Mouse (Mus musculus): Measurements from ENCODE around the gene Lbh. TPM values are rescaled to one million over a fixed set of nuclear protein-coding genes. Genes with fewer than 3 reads are reported as not detected.

Lbh gene
- total RNA-seq (2021) = 100 to 1,000 TPM; 339 to 436 TPM

DNA sequence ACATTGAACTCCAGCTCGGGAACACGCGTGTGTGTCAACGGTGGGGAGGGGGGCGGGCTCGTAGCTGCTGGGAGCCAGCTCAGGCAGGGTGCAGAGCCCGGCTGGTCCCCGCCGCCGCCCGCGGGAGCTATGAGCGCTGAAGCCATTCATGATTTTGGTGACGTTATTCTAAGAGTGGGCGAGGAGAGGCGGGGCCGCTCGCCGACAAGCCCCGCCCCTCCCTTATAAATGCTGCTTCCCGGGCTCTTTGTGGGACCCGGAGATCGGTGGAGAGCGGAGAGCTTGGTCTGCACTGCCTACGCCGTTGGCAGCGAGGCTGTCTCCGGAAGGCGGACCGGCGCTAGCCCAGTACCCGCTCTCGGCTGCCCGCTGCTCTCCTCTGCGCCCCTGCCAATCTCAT is at the start of gene Lbh:
Lbh (plus strand) TSS at position 253 of the 400 bp plus-strand sequence.
- DNase-seq = peak; percentile 98
- intact Hi-C loops (cut with DNase I) = loop anchor here (1.0 to 5.0 kb wide), 6 partner anchors 61 to 189 kb away; partner anchors contain the start of gene Lclat1

DNA sequence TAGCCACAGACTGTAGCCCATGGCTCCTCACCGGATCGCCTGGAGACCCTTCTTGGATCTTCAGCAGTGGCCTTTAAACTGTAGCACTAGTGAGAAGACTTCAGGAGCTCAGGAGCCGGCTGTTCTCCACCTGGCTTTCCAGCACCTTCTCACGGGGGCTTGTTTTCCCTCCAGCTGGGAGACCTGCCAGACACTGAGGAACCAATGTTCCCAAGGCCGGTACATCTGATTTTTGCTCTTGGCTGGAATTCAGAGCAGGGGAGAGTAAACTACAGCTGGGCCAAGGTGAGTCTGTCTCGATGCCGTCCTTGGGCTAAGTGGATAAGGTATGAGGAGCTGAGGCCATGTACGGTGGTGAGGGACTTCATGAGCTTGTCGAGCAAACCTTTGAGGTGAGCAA is 39.1 kb upstream of the Lbh start:
- peak in 1 of 2 experiments; percentile 20 for DNase-seq
- intact Hi-C loops (cut with DNase I) = no loop called here

DNA sequence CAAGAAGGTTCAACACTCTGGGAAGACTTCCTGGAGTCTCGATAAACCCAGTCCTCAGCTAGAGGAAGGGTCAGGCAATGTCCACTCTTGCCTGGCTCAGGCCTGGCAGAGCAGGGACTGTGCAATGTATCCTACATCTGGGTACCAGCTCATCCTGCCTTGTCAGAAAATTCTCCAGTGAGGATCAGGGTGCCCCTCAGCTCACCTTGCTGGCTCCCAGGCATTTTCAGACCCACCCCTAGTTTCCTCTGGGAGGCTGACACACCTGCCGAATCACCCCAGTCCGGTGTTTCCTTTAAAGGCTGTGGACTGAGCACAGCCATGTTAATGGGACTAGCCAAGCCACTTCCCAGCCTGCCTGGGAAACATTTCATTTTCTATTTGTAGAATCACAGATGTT is 37.9 kb upstream of the Lbh start:
- intact Hi-C loops (cut with DNase I) = no loop called here
- DNase-seq = no peak

DNA sequence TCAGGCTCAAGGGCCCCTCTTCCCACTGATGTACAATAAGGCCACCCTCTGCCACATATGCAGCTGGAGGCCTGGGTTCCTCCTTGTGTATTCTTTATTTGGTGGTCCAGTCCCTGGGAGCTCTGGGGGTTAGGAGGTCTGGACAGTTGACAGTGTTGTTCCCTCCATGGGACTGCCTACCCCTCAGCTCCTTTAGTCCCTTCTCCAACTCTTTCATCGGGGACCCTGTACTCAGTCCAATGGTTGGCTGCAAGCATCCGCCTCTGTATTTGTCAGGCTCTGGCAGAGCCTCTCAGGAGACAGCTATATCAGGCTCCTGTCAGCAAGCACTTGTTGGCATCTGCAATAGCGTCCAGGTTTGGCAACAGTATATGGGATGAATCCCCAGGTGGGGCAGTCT is 37.1 kb upstream of the Lbh start:
- intact Hi-C loops (cut with DNase I) = no loop called here
- DNase-seq = no peak

DNA sequence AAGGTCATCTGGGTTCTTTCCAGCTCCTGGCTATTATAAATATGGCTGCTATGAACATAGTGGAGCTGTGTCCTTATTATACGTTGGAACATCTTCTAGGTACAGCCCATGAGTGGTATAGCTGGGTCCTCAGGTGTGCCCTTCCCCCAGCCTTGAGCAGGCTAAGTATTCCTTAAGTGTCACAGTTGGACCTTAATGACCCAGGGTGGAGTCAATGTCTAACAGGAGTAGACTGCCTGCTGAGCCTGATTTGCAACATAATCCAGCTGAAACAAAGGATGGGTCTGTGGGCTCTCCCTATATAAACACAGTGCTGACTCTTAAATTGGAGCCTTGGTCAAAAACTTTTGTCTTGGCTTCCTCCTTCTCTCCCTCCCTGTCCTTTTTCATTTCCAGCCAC is 36.3 kb upstream of the Lbh start:
- DNase-seq = no peak
- intact Hi-C loops (cut with DNase I) = no loop called here

DNA sequence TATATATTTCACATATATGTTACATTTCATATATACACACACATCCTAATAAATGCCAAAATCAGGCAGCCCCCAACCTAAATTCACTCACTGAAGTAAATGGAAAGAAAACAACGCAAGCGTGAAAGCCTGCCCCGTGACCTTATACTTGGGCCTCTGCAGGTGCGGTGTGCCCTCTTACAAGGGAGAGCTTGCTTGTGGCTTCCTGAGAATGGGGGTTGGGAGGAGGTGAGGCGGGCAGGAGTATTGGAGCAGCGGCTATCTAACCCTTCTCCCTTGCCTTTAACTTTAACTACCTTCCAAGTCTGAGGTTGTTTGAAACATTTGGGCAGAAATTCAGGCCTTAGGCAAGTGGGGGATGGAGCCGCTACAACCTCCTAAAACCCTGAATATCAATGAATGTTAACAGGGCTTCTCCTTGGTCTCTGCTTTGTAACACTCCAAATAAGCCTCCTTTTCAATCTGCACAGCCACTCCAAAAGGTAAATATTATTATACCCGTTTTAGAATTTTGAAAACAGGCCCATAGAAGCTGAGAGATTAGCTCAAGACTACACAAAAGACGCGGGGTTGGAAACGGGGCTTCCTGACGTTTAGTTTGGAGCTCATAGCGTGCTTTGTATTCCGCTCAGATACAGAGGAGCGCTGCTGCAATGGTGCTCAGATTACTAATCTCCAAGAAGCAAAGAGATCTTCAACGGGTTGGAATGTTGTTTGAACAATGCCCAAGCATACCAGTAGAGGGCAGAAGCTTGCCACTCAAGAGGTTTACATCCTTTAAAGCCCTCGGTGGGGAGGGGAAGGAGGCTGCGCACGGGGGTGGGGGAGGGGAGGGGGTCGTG is 28.3 kb upstream of the Lbh start:
- intact Hi-C loops (cut with DNase I) = loop anchor here (1.0 to 10.0 kb wide), 4 partner anchors 120 to 407 kb away; no protein-coding TSS in a partner anchor
- peak; percentile 58 to 64 for DNase-seq

DNA sequence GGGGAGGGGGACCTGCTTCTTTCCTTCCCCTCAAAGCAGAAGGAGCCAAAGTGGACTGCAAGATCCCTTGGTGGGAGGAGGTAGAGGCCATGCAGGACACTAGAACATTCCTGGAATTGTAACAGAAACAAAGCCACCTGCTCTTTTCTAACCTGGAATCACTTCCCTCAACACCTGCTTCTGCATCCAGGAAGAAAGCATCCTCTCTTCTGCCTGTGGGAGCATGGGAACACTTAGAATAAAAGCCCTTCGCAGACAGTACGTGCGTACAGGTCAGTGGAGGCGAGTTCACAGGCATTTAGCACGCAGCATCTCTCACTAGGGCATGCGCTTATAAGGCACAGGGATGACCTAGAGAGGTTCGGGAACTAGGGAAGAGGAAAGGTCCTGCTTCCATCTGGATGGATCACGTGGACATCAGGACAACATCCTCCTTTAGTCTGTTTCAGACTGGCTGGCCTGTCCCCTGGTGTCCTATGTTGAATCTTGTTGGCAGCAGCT is 27.7 kb upstream of the Lbh start:
- intact Hi-C loops (cut with DNase I) = loop anchor here (1.0 to 10.0 kb wide), 4 partner anchors 119 to 406 kb away; no protein-coding TSS in a partner anchor
- DNase-seq = no peak

DNA sequence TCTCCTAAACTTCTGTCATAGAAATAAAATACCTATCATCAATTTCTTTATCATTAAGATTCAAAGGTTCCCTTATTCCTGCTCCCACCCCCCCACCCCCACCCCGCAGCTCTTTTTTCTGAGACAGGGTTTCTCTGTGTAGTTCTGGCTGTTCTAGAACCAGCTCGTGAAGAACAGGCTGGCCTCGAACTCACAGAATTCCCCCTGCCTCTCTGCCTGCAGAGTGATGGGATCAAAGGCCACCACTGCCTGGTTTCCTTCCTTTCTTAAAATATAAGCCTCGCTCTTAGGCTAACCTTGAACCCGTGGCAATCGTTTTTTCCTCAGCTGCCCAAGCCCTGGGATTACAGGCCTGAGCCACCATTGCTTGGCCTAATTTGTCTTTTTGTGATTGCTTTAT is 26.5 kb upstream of the Lbh start:
- intact Hi-C loops (cut with DNase I) = loop anchor here (2.0 to 10.0 kb wide), 3 partner anchors 197 to 405 kb away; no protein-coding TSS in a partner anchor
- DNase-seq = no peak

DNA sequence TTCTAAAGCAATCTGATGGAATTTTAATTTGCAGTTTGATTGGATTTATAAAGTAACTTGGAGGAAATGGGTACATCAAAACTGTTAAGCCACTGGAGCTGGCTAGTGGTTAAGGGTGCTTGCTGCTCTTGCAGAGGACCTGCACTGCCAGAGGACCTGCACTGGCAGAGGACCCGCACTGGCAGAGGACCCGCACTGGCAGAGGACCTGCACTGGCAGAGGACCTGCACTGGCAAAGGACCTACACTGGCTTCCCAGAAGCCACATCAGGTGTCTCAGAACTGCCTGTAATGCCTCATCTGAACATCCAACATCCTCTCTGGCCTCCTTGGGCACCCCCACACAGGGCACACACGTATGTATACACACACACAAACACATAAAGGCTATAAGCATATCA is 22.6 kb upstream of the Lbh start:
- DNase-seq = no peak
- intact Hi-C loops (cut with DNase I) = loop anchor here (10.0 kb wide), 1 partner anchor 299 kb away; no protein-coding TSS in a partner anchor

DNA sequence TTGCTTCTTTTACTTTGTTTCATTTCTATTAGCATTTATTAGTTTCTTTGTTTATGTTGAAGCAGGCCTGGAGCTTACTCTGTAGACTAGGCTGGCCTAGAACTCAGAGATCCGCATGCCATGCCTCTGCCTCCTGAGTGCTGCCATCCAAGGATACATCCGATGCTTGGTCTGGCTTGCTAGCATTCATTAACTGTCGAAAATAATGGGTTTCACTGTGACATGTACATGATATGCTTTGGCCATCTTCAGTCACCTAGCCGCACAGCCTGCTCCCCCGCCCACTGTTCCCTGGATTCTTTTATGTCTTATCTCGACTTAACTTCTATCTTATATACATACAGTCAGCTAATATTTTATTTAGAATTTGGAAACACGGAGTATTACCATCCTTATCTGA is 21.0 kb upstream of the Lbh start:
- DNase-seq = no peak
- intact Hi-C loops (cut with DNase I) = loop anchor here (10.0 kb wide), 1 partner anchor 298 kb away; no protein-coding TSS in a partner anchor

DNA sequence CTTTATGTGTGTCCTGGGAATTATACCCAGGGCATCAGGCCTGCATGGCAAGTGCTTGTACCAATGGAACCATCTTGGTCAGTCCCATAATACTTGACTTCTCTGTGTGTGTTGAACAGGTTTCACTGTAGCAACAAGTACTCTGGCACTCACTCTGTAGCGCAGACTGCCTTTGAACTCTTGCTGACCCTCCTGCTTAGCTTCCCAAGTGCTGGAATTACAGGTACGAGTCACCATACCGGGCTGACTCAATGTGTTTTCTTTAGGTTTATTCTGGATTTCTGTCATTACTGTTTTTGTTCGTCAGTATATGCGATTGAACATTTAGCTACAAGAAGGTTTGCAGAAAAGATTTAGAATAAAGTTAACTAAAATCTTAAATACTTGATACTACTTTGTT is 20.1 kb upstream of the Lbh start:
- intact Hi-C loops (cut with DNase I) = loop anchor here (10.0 kb wide), 1 partner anchor 297 kb away; no protein-coding TSS in a partner anchor
- DNase-seq = no peak

DNA sequence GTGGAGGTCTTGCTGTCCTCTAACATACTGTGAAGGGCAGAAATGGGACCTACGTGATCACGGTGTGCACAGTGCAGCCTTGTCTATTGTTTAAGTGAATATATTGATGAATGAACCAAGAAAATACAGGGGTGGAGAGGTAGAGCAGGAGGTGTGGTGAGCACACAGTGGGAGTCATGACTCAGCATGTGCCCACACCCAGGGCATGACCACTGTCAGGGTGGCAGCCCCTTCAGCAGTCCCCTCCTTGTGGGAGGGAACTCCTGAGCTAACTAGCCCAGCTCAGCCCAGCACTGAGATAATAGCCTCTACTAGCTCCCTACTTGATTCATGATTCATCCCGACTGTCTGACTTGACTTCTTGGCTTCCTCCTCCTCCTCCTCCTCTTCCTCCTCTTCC is 19.3 kb upstream of the Lbh start:
- intact Hi-C loops (cut with DNase I) = loop anchor here (10.0 kb wide), 1 partner anchor 296 kb away; no protein-coding TSS in a partner anchor
- DNase-seq = no peak

DNA sequence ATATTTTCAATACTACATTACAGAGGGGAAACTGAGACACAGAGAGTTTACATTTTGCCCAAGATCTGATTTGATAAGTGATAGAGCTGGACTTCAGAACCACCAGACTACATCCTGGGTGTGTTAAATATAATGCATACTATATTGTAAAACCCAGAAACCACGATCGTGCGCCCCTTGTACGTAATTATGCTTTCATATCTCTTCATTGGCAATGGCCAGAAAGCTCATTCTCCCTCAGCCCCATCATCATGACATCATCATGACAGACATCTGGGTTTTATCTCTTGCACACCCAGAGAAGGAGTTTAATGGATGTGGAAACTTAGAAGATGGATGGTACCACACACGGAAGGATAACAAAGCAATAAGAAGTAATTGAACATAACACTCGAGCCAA is 17.1 kb upstream of the Lbh start:
- intact Hi-C loops (cut with DNase I) = no loop called here
- no peak for DNase-seq

DNA sequence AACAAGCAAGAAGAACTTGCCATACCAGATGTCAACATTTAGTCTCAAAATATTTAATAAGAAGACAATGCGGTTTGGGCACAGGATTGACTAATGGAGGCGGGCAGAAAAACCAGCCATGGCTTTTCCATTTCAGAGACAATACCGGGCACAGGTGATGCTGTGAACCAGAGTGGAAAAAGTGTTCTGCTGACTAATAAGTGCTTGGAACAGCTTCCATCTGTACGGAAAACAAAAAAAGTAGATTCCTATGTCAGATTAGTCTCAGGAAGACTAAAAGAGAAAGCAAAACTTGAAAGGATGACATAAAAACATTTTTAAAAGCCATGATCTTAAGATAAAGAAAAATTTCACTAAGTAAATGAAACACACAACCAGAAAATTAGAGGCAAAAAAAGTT is 16.4 kb upstream of the Lbh start:
- intact Hi-C loops (cut with DNase I) = no loop called here
- no peak for DNase-seq

DNA sequence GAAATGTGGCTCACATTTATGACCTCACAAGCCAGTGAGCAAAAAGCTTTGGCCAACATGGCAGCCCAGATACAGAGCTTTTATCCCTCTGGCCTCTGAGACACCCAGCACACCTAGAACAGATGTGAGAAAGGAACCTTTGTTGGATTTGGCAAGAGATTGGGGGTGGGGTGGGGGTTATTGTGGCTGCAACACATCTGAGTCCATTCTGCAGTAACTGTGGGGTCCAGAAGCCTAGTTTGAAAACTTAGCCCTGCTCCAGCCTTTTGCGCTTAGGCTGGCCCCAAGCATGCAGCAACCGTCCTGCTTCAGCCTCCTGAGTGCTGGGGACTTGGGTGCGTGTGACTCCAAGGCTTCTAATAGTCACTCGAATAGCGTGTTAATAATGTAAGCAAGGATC is 14.8 kb upstream of the Lbh start:
- DNase-seq = no peak
- intact Hi-C loops (cut with DNase I) = no loop called here

DNA sequence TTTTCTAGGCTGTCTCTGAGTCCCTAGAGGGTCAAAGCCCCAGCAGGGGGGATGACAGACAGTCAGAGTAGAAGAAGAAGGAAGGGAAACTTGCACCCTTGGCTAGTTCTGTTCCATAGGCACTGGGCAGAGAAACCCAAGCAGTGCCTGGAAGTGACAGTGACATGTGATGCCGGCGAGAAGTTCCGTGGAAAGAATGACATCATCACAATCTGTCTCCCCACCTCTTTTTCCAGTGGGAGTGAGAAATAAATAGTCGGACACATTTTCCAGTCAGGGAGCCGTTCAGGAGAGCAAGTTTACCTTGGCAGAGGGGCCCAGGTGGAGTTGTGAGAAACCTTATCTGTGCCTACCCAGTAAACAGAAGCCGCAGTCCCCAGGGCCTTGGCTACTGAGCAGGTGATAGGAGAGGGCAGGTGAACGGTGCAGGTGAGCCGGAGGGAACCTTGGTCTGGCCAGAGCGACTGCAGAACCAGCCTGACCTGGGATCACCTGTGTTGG is 14.1 kb upstream of the Lbh start:
- peak in 1 of 2 experiments; percentile 18 for DNase-seq
- intact Hi-C loops (cut with DNase I) = no loop called here

DNA sequence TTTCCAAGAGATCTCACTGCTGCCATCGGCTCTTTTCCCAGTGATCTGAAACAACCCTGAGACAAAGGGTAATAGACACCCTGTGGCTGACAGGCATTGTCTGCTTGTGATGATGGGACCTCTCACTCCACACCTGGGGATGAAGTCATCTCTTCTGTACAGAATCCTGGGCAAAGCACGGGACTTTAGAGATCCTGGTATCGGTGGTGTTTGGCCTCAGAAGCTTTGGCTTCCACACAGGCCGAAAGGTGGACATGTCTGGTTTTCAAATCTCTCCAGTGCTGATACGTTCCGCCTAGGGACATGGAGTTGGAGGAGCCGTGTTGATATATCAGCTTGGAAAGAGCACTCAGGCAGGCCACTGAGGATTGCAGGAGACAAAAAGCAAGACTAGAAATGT is 13.2 kb upstream of the Lbh start:
- DNase-seq = no peak
- intact Hi-C loops (cut with DNase I) = no loop called here

DNA sequence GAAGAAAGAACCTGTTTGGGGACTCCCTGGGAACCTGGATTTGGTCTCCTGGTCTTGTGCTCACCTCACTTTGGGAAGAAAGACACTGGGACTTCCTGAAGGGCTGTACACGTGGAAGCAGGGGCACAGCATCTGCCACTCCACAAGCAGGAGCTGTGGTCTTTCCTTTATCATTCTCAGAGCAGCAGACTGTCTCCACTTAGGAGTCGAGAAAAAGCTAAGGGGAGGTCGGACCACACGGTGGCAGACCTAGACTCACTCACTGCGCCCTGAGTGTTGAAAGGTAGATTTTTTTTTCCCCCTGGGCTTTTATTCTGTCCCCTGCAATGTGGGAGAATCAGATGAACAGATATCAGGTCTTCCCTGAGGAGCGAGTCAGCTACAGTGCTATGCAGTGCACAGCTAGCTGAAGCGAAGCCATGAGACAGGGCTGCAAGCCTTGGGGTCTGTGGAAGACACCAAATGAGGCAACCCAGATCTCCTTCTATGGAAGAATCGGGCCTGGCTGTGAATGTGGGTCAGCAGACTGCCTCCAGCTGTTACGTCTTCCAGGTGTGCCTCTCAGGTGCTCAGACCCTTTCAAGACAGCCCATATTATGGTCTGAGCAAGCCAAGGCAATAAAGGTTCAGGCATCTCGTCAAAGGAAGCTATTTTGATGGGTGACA is 11.7 kb upstream of the Lbh start:
- intact Hi-C loops (cut with DNase I) = no loop called here
- DNase-seq = no peak

DNA sequence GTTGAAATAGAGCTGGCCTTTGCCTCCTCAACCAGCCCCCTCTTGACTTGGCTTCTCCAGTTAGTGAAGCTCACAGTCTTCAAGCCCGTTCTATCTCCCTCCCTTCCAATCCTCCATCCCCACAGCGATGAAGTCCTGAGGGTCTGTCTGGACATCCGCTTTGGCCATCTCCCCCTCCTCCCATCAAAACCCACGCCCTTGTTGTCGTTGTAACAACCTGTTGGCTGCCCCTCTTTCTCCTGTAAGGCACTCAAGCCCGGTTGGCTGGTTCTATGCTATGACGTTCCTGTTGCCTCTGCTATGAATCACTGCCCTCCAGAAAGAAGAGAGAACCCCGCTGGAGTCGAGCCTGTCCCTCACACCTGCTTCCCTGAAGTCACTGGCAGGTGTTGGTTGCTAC is 10.9 kb upstream of the Lbh start:
- DNase-seq = no peak
- intact Hi-C loops (cut with DNase I) = no loop called here

DNA sequence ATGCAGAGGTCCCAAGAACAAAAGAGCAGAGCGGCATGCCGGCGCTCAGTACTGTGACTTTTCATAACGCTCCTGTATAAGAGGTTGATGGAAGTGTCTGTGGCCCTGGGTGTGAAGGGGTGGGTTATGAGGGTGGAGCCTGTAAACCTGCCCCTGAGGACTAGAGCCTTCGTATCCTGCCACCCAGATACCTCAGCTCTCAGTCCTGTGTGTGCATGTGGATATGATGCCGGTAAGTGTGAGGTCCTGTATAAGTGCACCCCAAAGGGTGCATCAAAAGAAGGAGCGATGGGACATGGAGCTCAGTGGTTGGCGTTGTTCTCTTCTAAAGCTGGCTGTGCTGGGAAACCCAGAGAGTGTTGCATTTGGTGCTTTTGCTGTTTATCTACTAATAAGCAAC is 10.3 kb upstream of the Lbh start:
- DNase-seq = no peak
- intact Hi-C loops (cut with DNase I) = no loop called here

DNA sequence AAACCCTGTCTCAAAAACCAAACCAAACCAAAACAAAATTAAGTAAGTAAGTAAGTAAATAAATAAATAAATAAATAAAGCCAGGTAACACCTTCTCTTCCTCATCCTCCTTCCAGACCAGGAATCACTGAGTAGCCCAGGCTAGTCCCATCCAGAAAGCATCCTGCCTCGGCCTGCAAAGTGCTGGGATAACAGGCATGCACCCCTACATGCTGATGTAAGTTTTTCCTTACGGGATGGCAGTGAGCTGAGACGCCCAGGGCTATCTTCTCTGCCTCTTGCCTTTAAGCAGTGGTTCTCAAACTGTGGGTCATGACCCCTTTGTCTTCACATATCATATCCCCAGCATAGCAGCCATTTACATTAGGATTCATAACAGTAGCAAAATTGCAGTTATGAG is 9.5 kb upstream of the Lbh start:
- intact Hi-C loops (cut with DNase I) = no loop called here
- DNase-seq = no peak

All from heart, postnatal 36 days (tissue).